Mouse (Mus musculus): Measurements from ENCODE around the gene Adrm1. TPM values are rescaled to one million over a fixed set of nuclear protein-coding genes. Genes with fewer than 3 reads are reported as not detected.
A peak's percentile ranks its signal among the peaks of the same experiment; 100 is the strongest.

Adrm1 gene
- total and polyA plus RNA-seq, 3 experiments = 116 to 148 (median 127) TPM

DNA sequence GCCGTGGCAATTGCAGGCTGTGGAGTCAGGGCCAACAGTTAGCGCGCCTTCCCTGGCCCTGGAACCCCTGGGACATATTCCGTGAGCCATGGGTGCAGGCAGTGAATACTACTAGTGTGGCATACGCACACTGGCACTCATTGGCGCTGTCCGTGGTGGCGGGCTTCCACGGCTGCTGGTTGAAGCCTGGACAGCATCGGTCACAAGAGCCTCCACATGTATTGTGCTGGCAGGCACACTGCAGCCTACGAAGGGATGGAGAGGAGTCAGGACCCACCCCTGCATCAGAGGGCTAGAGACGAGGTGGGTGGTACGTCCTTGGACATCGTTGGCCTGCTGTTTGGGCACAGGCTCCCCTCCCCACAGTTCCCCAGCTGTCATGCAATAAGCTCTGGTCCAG lies 31.0 kb downstream of the Adrm1 start:
- H3K4me2 ChIP-seq (ENCODE audit: insufficient read depth, low read depth, poor library complexity, severe bottlenecking) = no peak overlapping the region
- no peaks in the 10 kb centered on the region for H3K36me3 ChIP-seq (replicated peaks in 1 of 2; ENCODE audit: control insufficient read depth in 1 of 2, insufficient read depth in 1 of 2, low read length in 1 of 2)
- no peak overlapping the region for H3K27ac ChIP-seq (ENCODE audit: insufficient read depth, low read depth)
- no peak overlapping the region for H3K9ac ChIP-seq (ENCODE audit: insufficient read depth, low read depth)
- in situ Hi-C loops (cut with MboI; ENCODE audit: low pct_ligation_motif_present, low pct_unique_long_range_greater_than_20kb, low sequenced_read_pairs) = no loop called here
- no peaks in the 10 kb centered on the region for H3K9me3 ChIP-seq (replicated peaks; ENCODE audit: low read length)
- H3K27me3 ChIP-seq (replicated peaks) = peaks cover 72% of the 10 kb centered on the region
- H3K79me2 ChIP-seq (replicated peaks; ENCODE audit: control insufficient read depth, extremely low read depth, insufficient read depth, poor library complexity, severe bottlenecking) = no peaks in the 10 kb centered on the region
- TF ChIP-seq TCF12 (IDR thresholded peaks at IDR 0.05; ENCODE audit: low read depth, low read length) (no peak), MYC (IDR thresholded peaks at IDR 0.05; ENCODE audit: low read depth, low read length) (no peak), ZMIZ1 (IDR thresholded peaks at IDR 0.05; ENCODE audit: low read depth, low read length) (no peak), BHLHE40 (IDR thresholded peaks at IDR 0.05; ENCODE audit: low read depth, low read length) (no peak), ELF1 (IDR thresholded peaks at IDR 0.05; ENCODE audit: low read depth, low read length) (no peak), MAFK (IDR thresholded peaks at IDR 0.05; ENCODE audit: insufficient replicate concordance, low read length) (no peak), NELFE (IDR thresholded peaks at IDR 0.05; ENCODE audit: low read depth, low read length) (no peak), ZC3H11A (IDR thresholded peaks at IDR 0.05; ENCODE audit: low read depth, low read length) (no peak), MAX (IDR thresholded peaks at IDR 0.05; ENCODE audit: low read length) (no peak), KAT2A (IDR thresholded peaks at IDR 0.05; ENCODE audit: insufficient replicate concordance, low read length) (no peak), JUN (IDR thresholded peaks at IDR 0.05; ENCODE audit: insufficient read depth, low read depth, low read length) (no peak), SIN3A (IDR thresholded peaks at IDR 0.05; ENCODE audit: low read length) (no peak), MAZ (IDR thresholded peaks at IDR 0.05; ENCODE audit: low read depth, low read length) (no peak), NRF1 (IDR thresholded peaks at IDR 0.05; ENCODE audit: low read depth, low read length) (no peak), USF2 (conservative IDR thresholded peaks at IDR 0.05; ENCODE audit: low read depth, low read length) (no peak), EP300 (IDR thresholded peaks at IDR 0.05; ENCODE audit: low read length) (no peak), CHD2 (IDR thresholded peaks at IDR 0.05; ENCODE audit: low read length) (no peak)
- DNase-seq (ENCODE audit: extremely low read depth) = no peak
- dilution Hi-C loops (cut with MboI; ENCODE audit: extremely low pct_ligation_motif_present, extremely low pct_unique_long_range_greater_than_20kb, low sequenced_read_pairs) = no loop called here
- H3K4me1 ChIP-seq (ENCODE audit: control insufficient read depth in 1 of 2, insufficient read depth in 2 of 2) = peaks cover 10 to 21% of the 10 kb centered on the region in 2 experiments
- H3K4me3 ChIP-seq (replicated peaks in 1 of 3; ENCODE audit: low read depth in 2 of 3, low read length in 2 of 3, poor library complexity in 1 of 3) = no peak overlapping the region

GRCm38 (mm10) chr2:180202805-180203204 lies 31.5 kb downstream of the Adrm1 start:
- dilution Hi-C loops (cut with MboI; ENCODE audit: extremely low pct_ligation_motif_present, extremely low pct_unique_long_range_greater_than_20kb, low sequenced_read_pairs) = no loop called here
- no peaks in the 10 kb centered on the region for H3K79me2 ChIP-seq (replicated peaks; ENCODE audit: control insufficient read depth, extremely low read depth, insufficient read depth, poor library complexity, severe bottlenecking)
- H3K9me3 ChIP-seq (replicated peaks; ENCODE audit: low read length) = no peaks in the 10 kb centered on the region
- DNase-seq (ENCODE audit: extremely low read depth) = peak; percentile 21
- no peaks in the 10 kb centered on the region for H3K36me3 ChIP-seq (replicated peaks in 1 of 2; ENCODE audit: control insufficient read depth in 1 of 2, insufficient read depth in 1 of 2, low read length in 1 of 2)
- peaks cover 68% of the 10 kb centered on the region for H3K27me3 ChIP-seq (replicated peaks)
- H3K9ac ChIP-seq (ENCODE audit: insufficient read depth, low read depth) = no peak overlapping the region
- no peak overlapping the region for H3K4me3 ChIP-seq (replicated peaks in 1 of 3; ENCODE audit: low read depth in 2 of 3, low read length in 2 of 3, poor library complexity in 1 of 3)
- TF ChIP-seq MXI1 (IDR thresholded peaks at IDR 0.05; ENCODE audit: low read depth, low read length) = no peak
- TF ChIP-seq NRF1 (IDR thresholded peaks at IDR 0.05; ENCODE audit: low read depth, low read length) = no peak
- TF ChIP-seq SMC3 (IDR thresholded peaks at IDR 0.05; ENCODE audit: low read depth, low read length) = no peak
- no peak for TF ChIP-seq POLR2AphosphoS2 (IDR thresholded peaks at IDR 0.05; ENCODE audit: low read depth, low read length)
- peak; percentile 64 for TF ChIP-seq BHLHE40 (IDR thresholded peaks at IDR 0.05; ENCODE audit: low read depth, low read length)
- no peak for TF ChIP-seq CHD2 (IDR thresholded peaks at IDR 0.05; ENCODE audit: low read length)
- TF ChIP-seq HCFC1 (IDR thresholded peaks at IDR 0.05; ENCODE audit: low read depth, low read length) = no peak
- no peak for TF ChIP-seq ZNF384 (IDR thresholded peaks at IDR 0.05; ENCODE audit: low read depth, low read length)
- TF ChIP-seq IRF4 (IDR thresholded peaks at IDR 0.05; ENCODE audit: low read depth, low read length) = peak; percentile 34; the same call in 1 of the 2 replicates
- TF ChIP-seq TBP (conservative IDR thresholded peaks at IDR 0.05; ENCODE audit: low read depth, low read length) = no peak
- no peak for TF ChIP-seq MAFK (IDR thresholded peaks at IDR 0.05; ENCODE audit: insufficient replicate concordance, low read length)
- no peak for TF ChIP-seq ZC3H11A (IDR thresholded peaks at IDR 0.05; ENCODE audit: low read depth, low read length)
- TF ChIP-seq ETS1 (conservative IDR thresholded peaks at IDR 0.05; ENCODE audit: low read depth, low read length) = peak; percentile 20; the same call in 1 of the 2 replicates
- TF ChIP-seq MEF2A (IDR thresholded peaks at IDR 0.05; ENCODE audit: borderline replicate concordance, low read depth, low read length) = peak; percentile 29; the same call in 1 of the 2 replicates
- TF ChIP-seq KAT2A (IDR thresholded peaks at IDR 0.05; ENCODE audit: insufficient replicate concordance, low read length) = no peak
- TF ChIP-seq ELF1 (IDR thresholded peaks at IDR 0.05; ENCODE audit: low read depth, low read length) = no peak
- TF ChIP-seq JUND (conservative IDR thresholded peaks at IDR 0.05; ENCODE audit: low read depth, low read length) = no peak
- no peak for TF ChIP-seq CHD1 (IDR thresholded peaks at IDR 0.05; ENCODE audit: low read depth, low read length)
- TF ChIP-seq EP300 (IDR thresholded peaks at IDR 0.05; ENCODE audit: low read length) = peak; percentile 44
- TF ChIP-seq NELFE (IDR thresholded peaks at IDR 0.05; ENCODE audit: low read depth, low read length) = no peak
- no peak for TF ChIP-seq ZKSCAN1 (IDR thresholded peaks at IDR 0.05; ENCODE audit: borderline replicate concordance, low read depth, low read length)
- TF ChIP-seq TCF12 (IDR thresholded peaks at IDR 0.05; ENCODE audit: low read depth, low read length) = peak; percentile 51; the same call in 1 of the 2 replicates
- no peak for TF ChIP-seq MAZ (IDR thresholded peaks at IDR 0.05; ENCODE audit: low read depth, low read length)
- no peak for TF ChIP-seq MAX (IDR thresholded peaks at IDR 0.05; ENCODE audit: low read length)
- H3K4me2 ChIP-seq (ENCODE audit: insufficient read depth, low read depth, poor library complexity, severe bottlenecking) = 0 out of 2 replicates have a peak overlapping the region, but pooled peaks have one; percentile 5
- H3K4me1 ChIP-seq (ENCODE audit: control insufficient read depth in 1 of 2, insufficient read depth in 2 of 2) = peaks cover 10 to 20% of the 10 kb centered on the region in 2 experiments
- in situ Hi-C loops (cut with MboI; ENCODE audit: low pct_ligation_motif_present, low pct_unique_long_range_greater_than_20kb, low sequenced_read_pairs) = no loop called here
- no peak overlapping the region for H3K27ac ChIP-seq (ENCODE audit: insufficient read depth, low read depth)
